Mouse (Mus musculus) hindbrain, embryonic 16.5 days (tissue): ENCODE results near the gene Snip1. TPM values are rescaled to one million over a fixed set of nuclear protein-coding genes. Genes with fewer than 3 reads are reported as not detected.

Source experiments
- ATAC-seq: fragments of 200-750 bp; cut with Nextera tagmentation; 2 replicates; pipeline ENCODE4 v1.8.0; 2017; ENCODE audit warnings: moderate TSS enrichment, moderate library complexity
- H3K27ac ChIP-seq: fragments of 300-500 bp; sonication (generic); 2 replicates; pipeline ENCODE4 v1.5.1; 2014; ENCODE audit warnings: low read depth, mild to moderate bottlenecking, control low read depth, low read length, moderate library complexity
- H3K27me3 ChIP-seq: fragments of 300-500 bp; sonication (generic); replicated peaks from 2 replicates; pipeline ENCODE4 v1.6.1; 2014; ENCODE audit warnings: low read length; ENCODE audit not compliant: control insufficient read depth, insufficient read depth
- H3K36me3 ChIP-seq: fragments of 300-500 bp; sonication (generic); 2 replicates; pipeline ENCODE4 v1.6.1; 2014; ENCODE audit warnings: mild to moderate bottlenecking, low read length, moderate library complexity, mixed read lengths; ENCODE audit not compliant: control insufficient read depth, insufficient read depth
- H3K4me1 ChIP-seq: fragments of 300-500 bp; sonication (generic); 2 replicates; pipeline ENCODE4 v1.6.1; 2014; ENCODE audit warnings: low read depth, low read length; ENCODE audit not compliant: control insufficient read depth, insufficient read depth
- H3K4me2 ChIP-seq: fragments of 300-500 bp; sonication (generic); 2 replicates; pipeline ENCODE4 v1.6.1; 2014; ENCODE audit warnings: mild to moderate bottlenecking, low read length, control low read depth, moderate library complexity
- H3K4me3 ChIP-seq: fragments of 300-500 bp; sonication (generic); 2 replicates; pipeline ENCODE4 v1.5.1; 2014; ENCODE audit warnings: mild to moderate bottlenecking, low read length, control low read depth, moderate library complexity
- H3K9ac ChIP-seq: fragments of 300-500 bp; sonication (generic); 2 replicates; pipeline ENCODE4 v1.6.1; 2014; ENCODE audit warnings: low read depth, mild to moderate bottlenecking, control low read depth, low read length, moderate library complexity
- H3K9me3 ChIP-seq: fragments of 300-500 bp; sonication (generic); 2 replicates; pipeline ENCODE4 v1.6.1; 2014; ENCODE audit warnings: mild to moderate bottlenecking, low read length, moderate library complexity; ENCODE audit not compliant: control insufficient read depth
- WGBS: fragments of 180-500 bp; shearing (Covaris S2); extraction: QIAGEN DNeasy Blood & Tissue Kit; methylation state at CpG from one replicate; pipeline ENCODE4 v1.1.7; 2014; 5-methylcytosine and 5-hydroxymethylcytosine counted together
- polyA plus RNA-seq: library from polyadenylated mRNA; unstranded; fragments of >200 nt; fragmentation: Nextera tagmentation; extraction: Ambion mirVana; gene quantifications from 2 replicates; pipeline ENCODE4 v1.2.1, GENCODE M21; 2015

Gene Snip1
- polyA plus RNA-seq, 1 experiment from 2014 or later, result 20.6 TPM

- peaks cover 6% of the 10 kb centered on the region; the same call in 1 of the 2 replicates for H3K36me3 ChIP-seq
- ATAC-seq, result no peak
- H3K4me3 ChIP-seq, result no peak overlapping the region
- 45% methylated on average over 6 of the region's 6 CpGs for WGBS
- no peak overlapping the region for H3K9ac ChIP-seq
- H3K27me3 ChIP-seq, result no peaks in the 10 kb centered on the region
- H3K4me2 ChIP-seq, result no peak overlapping the region
- H3K27ac ChIP-seq, result peak overlapping the region; percentile 42; the same call in 1 of the 2 replicates
- H3K4me1 ChIP-seq, result peaks cover 14% of the 10 kb centered on the region
- no peaks in the 10 kb centered on the region for H3K9me3 ChIP-seq
Measured at GRCm38 (mm10) chr4:125115710-125116089, 49.2 kb downstream of the Snip1 start.

GRCm38 (mm10) chr4:125116090-125116861, 49.8 kb downstream of the Snip1 start:
- ATAC-seq, result peak; percentile 62
- Histone ChIP-seq H3K27me3 (no peaks in the 10 kb centered on the region), H3K4me3 (no peak overlapping the region), H3K36me3 (0 out of 2 replicates have a peak, but pooled peaks cover 2% of the 10 kb centered on the region), H3K27ac (peak overlapping the region; percentile 13; the same call in 1 of the 2 replicates), H3K4me2 (no peak overlapping the region), H3K9ac (no peak overlapping the region), H3K9me3 (no peaks in the 10 kb centered on the region), H3K4me1 (peaks cover 14% of the 10 kb centered on the region)
- 65% methylated on average over 9 of the region's 9 CpGs for WGBS

- no peak for ATAC-seq
- Histone ChIP-seq H3K4me3 (no peak overlapping the region), H3K9ac (no peak overlapping the region), H3K27ac (no peak overlapping the region), H3K27me3 (no peaks in the 10 kb centered on the region), H3K4me2 (no peak overlapping the region), H3K4me1 (peaks cover 14% of the 10 kb centered on the region), H3K9me3 (no peaks in the 10 kb centered on the region), H3K36me3 (0 out of 2 replicates have a peak, but pooled peaks cover under 1% of the 10 kb centered on the region)
- whole genome bisulfite sequencing, result 71% methylated on average over 13 of the region's 13 CpGs
Measured at GRCm38 (mm10) chr4:125116929-125117328, 50.5 kb downstream of the Snip1 start.

GRCm38 (mm10) chr4:125117902-125118320, 51.4 kb downstream of the Snip1 start:
- Histone ChIP-seq H3K4me2 (no peak overlapping the region), H3K9me3 (no peaks in the 10 kb centered on the region), H3K27me3 (no peaks in the 10 kb centered on the region), H3K4me1 (peaks cover 14% of the 10 kb centered on the region), H3K27ac (no peak overlapping the region), H3K9ac (no peak overlapping the region), H3K4me3 (no peak overlapping the region), H3K36me3 (no peaks in the 10 kb centered on the region)
- no peak for ATAC-seq
- 73% methylated on average over 7 of the region's 7 CpGs for WGBS

- ATAC-seq, result no peak
- Histone ChIP-seq H3K9me3 (no peaks in the 10 kb centered on the region), H3K4me1 (peaks cover 14% of the 10 kb centered on the region), H3K27ac (no peak overlapping the region), H3K36me3 (no peaks in the 10 kb centered on the region), H3K9ac (no peak overlapping the region), H3K27me3 (no peaks in the 10 kb centered on the region), H3K4me3 (no peak overlapping the region), H3K4me2 (no peak overlapping the region)
- WGBS, result 37% methylated on average over 10 of the region's 10 CpGs
Measured at GRCm38 (mm10) chr4:125119070-125119469, 52.6 kb downstream of the Snip1 start.

GRCm38 (mm10) chr4:125119721-125120120, 53.2 kb downstream of the Snip1 start:
- Histone ChIP-seq H3K9ac (0 out of 2 replicates have a peak overlapping the region, but pooled peaks have one; percentile 15), H3K9me3 (no peaks in the 10 kb centered on the region), H3K27ac (no peak overlapping the region), H3K4me1 (peaks cover 13% of the 10 kb centered on the region), H3K27me3 (no peaks in the 10 kb centered on the region), H3K4me2 (no peak overlapping the region), H3K36me3 (no peaks in the 10 kb centered on the region), H3K4me3 (no peak overlapping the region)
- WGBS, result 93% methylated on average over 11 of the region's 11 CpGs
- no peak for ATAC-seq

- Histone ChIP-seq H3K4me3 (no peak overlapping the region), H3K27ac (no peak overlapping the region), H3K9me3 (no peaks in the 10 kb centered on the region), H3K36me3 (no peaks in the 10 kb centered on the region), H3K27me3 (peaks cover 3% of the 10 kb centered on the region; the same call in 1 of the 2 replicates), H3K9ac (no peak overlapping the region), H3K4me1 (peaks cover 5% of the 10 kb centered on the region), H3K4me2 (no peak overlapping the region)
- 30% methylated on average over 16 of the region's 16 CpGs for WGBS
- ATAC-seq, result no peak
Measured at GRCm38 (mm10) chr4:125122431-125123278, 56.2 kb downstream of the Snip1 start.

GRCm38 (mm10) chr4:125123279-125123671, 56.8 kb downstream of the Snip1 start:
- H3K9me3 ChIP-seq, result no peaks in the 10 kb centered on the region
- 79% methylated on average over 7 of the region's 7 CpGs for WGBS
- no peak for ATAC-seq
- peaks cover 3% of the 10 kb centered on the region; the same call in 1 of the 2 replicates for H3K27me3 ChIP-seq
- H3K9ac ChIP-seq, result no peak overlapping the region
- no peaks in the 10 kb centered on the region for H3K36me3 ChIP-seq
- peaks cover 5% of the 10 kb centered on the region for H3K4me1 ChIP-seq
- H3K4me2 ChIP-seq, result no peak overlapping the region
- no peak overlapping the region for H3K4me3 ChIP-seq
- no peak overlapping the region for H3K27ac ChIP-seq
